Mouse (Mus musculus) liver, postnatal 0 days (tissue): Measurements from ENCODE around the gene Pgc. TPM values are rescaled to one million over a fixed set of nuclear protein-coding genes. Genes with fewer than 3 reads are reported as not detected.

Source experiments
- ATAC-seq: fragments of 200-750 bp; cut with Nextera tagmentation; 2 replicates; pipeline ENCODE4 v1.8.0; 2017; ENCODE audit warnings: mild to moderate bottlenecking, moderate library complexity
- DNase-seq: peaks from one replicate; pipeline ENCODE4 v3.0.0-alpha.2; 2016
- H3K27ac ChIP-seq: fragments of 300-500 bp; sonication (generic); 2 replicates; pipeline ENCODE4 v1.5.1; 2014; ENCODE audit warnings: antibody characterized with exemption, moderate library complexity, mild to moderate bottlenecking, low read depth
- H3K27me3 ChIP-seq: fragments of 300-500 bp; sonication (generic); 2 replicates; pipeline ENCODE4 v1.6.1; 2014; ENCODE audit warnings: low read length, control low read depth, mixed read lengths; ENCODE audit not compliant: insufficient read depth
- H3K36me3 ChIP-seq: fragments of 300-500 bp; sonication (generic); replicated peaks from 2 replicates; pipeline ENCODE4 v1.6.1; 2014; ENCODE audit warnings: mild to moderate bottlenecking, control low read depth, low read length, moderate library complexity, mixed read lengths; ENCODE audit not compliant: insufficient read depth
- H3K4me1 ChIP-seq: fragments of 300-500 bp; sonication (generic); 2 replicates; pipeline ENCODE4 v1.6.1; 2014; ENCODE audit warnings: antibody characterized with exemption, mild to moderate bottlenecking, control low read depth; ENCODE audit not compliant: insufficient read depth
- H3K4me2 ChIP-seq: fragments of 300-500 bp; sonication (generic); 2 replicates; pipeline ENCODE4 v1.6.1; 2014; ENCODE audit warnings: low read depth, mild to moderate bottlenecking, low read length, moderate library complexity, mixed read lengths
- H3K4me3 ChIP-seq: fragments of 300-500 bp; sonication (generic); 2 replicates; pipeline ENCODE4 v1.5.1; 2014; ENCODE audit warnings: low read depth, low read length
- H3K9ac ChIP-seq: fragments of 300-500 bp; sonication (generic); replicated peaks from 2 replicates; pipeline ENCODE4 v1.6.1; 2014; ENCODE audit warnings: mild to moderate bottlenecking, moderate library complexity
- H3K9me3 ChIP-seq: fragments of 300-500 bp; sonication (generic); 2 replicates; pipeline ENCODE4 v1.6.1; 2016; ENCODE audit warnings: mild to moderate bottlenecking, control low read depth, low read length, mixed read lengths
- CTCF ChIP-seq: sonication (generic); IDR thresholded peaks from 2 replicates; pipeline ENCODE4 v1.5.1; 2016; ENCODE audit warnings: antibody characterized with exemption, low read depth
- EP300 ChIP-seq: IDR thresholded peaks from 2 replicates; pipeline ENCODE4 v1.6.1; 2016; ENCODE audit warnings: antibody characterized with exemption, low read depth, mild to moderate bottlenecking
- WGBS: fragments of 180-500 bp; shearing (Covaris S2); extraction: QIAGEN DNeasy Blood & Tissue Kit; methylation state at CpG from one replicate; pipeline ENCODE4 v1.1.7; 2014; ENCODE audit not compliant: insufficient replicate concordance; 5-methylcytosine and 5-hydroxymethylcytosine counted together
- polyA plus RNA-seq: library from polyadenylated mRNA; unstranded; fragments of >200 nt; fragmentation: Nextera tagmentation; extraction: Ambion mirVana; gene quantifications from 2 replicates; pipeline ENCODE4 v1.2.1, GENCODE M21; 2015

Pgc gene
- polyA plus RNA-seq, 1 experiment from 2014 or later = 0.15 TPM

DNA sequence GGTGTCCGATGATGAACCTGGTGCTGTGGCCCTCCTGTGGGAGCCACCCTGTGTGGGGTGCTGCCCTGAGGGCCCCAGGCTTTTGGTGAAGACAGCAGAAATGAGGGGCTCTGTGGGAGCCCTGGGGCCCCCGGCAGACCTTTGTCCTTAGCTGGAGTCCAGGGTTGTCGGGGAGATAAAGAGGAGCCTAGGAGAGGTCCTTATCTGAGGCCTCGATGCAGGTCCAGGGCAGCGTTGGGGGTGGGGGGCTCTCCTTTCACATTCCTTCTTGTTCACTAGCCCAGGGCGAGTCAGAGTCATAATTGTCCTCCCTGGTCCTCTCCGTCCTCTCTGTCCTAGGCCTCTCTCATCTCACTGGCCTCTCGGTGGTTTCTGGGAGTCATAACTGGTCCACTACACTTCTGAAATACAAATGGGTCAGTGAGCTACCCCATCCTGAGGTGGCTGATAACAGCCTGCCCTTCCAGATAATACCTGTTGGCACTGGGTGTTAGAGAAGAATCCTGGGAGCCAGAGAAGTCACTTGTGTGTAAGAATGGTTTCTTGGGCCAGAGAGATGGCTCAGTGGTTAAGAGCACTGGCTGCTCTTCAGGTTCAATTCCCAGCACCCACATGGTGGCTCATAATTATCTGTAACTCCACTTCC is 26.6 kb downstream of the Pgc start:
- Histone ChIP-seq H3K4me1 (peaks cover 33% of the 10 kb centered on the region), H3K4me3 (no peak overlapping the region), H3K27ac (peak overlapping the region; percentile 56; the same call in 1 of the 2 replicates), H3K27me3 (no peaks in the 10 kb centered on the region), H3K36me3 (peaks cover 8% of the 10 kb centered on the region; the same call in 1 of the 2 replicates), H3K4me2 (no peak overlapping the region), H3K9me3 (no peaks in the 10 kb centered on the region), H3K9ac (no peak overlapping the region)
- DNase-seq (no peak), ATAC-seq (no peak)
- 53% methylated on average over 7 of the region's 8 CpGs for WGBS
- no peak for TF ChIP-seq EP300
- no peak for TF ChIP-seq CTCF

DNA sequence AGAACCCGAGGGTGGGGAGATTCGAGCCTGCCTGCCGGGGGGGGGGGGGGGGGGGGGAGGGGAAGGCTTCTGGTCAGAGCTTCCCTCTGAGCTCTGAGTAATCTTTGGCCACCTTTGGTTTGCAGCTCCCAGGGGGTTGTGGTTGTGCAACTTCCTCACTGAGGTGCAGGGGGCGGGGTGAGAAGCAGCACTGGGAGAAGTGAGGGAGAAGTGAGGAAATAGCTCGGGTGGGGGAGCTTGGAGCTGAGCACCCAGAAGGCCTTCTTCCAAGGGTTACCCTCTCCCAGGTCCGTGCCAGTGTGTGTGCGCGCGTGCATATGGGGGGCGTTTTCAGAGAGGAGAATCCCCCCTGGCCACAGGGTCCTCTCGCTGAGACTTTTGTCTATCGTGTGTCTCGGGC is 27.6 kb downstream of the Pgc start:
- 35% methylated on average over 11 of the region's 13 CpGs for WGBS
- DNase-seq (peak; percentile 82), ATAC-seq (peak; percentile 72)
- peaks cover 29% of the 10 kb centered on the region for H3K4me1 ChIP-seq
- no peak for TF ChIP-seq EP300
- no peak; the same call in 1 of the 2 replicates for TF ChIP-seq CTCF
- H3K4me3 ChIP-seq = no peak overlapping the region
- H3K4me2 ChIP-seq = peak overlapping the region; percentile 42
- no peaks in the 10 kb centered on the region for H3K27me3 ChIP-seq
- H3K36me3 ChIP-seq = peaks cover 8% of the 10 kb centered on the region; the same call in 1 of the 2 replicates
- no peaks in the 10 kb centered on the region for H3K9me3 ChIP-seq
- H3K9ac ChIP-seq = 0 out of 2 replicates have a peak overlapping the region, but pooled peaks have one; percentile 18
- peak overlapping the region; percentile 59 for H3K27ac ChIP-seq

DNA sequence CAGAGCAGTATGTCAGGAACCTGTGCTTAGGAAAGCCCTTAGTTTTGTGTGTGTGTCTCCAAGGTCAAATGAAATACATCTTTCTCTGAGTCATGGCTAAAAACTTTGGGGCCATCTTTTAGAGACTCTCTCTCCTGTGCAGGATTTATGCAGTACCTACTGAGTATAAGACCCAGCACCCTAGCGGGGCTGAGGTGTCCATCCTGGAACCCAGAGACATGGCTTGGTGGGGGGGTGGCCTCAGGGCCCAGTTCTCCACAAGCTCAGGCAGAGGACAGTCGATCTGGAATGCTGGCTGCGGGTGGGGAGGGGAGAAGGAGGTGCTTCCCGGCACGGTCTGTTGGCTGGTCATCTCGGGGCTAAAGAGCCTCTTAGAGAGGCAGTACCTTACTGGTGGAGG is 29.7 kb downstream of the Pgc start:
- Histone ChIP-seq H3K27me3 (no peaks in the 10 kb centered on the region), H3K4me1 (peaks cover 30% of the 10 kb centered on the region), H3K4me2 (no peak overlapping the region), H3K36me3 (peaks cover 7% of the 10 kb centered on the region; the same call in 1 of the 2 replicates), H3K9ac (no peak overlapping the region), H3K4me3 (no peak overlapping the region), H3K27ac (no peak overlapping the region), H3K9me3 (no peaks in the 10 kb centered on the region)
- no peak for DNase-seq
- 54% methylated on average over 6 of the region's 6 CpGs for WGBS
- ATAC-seq = no peak
- TF ChIP-seq CTCF (no peak), EP300 (no peak)

DNA sequence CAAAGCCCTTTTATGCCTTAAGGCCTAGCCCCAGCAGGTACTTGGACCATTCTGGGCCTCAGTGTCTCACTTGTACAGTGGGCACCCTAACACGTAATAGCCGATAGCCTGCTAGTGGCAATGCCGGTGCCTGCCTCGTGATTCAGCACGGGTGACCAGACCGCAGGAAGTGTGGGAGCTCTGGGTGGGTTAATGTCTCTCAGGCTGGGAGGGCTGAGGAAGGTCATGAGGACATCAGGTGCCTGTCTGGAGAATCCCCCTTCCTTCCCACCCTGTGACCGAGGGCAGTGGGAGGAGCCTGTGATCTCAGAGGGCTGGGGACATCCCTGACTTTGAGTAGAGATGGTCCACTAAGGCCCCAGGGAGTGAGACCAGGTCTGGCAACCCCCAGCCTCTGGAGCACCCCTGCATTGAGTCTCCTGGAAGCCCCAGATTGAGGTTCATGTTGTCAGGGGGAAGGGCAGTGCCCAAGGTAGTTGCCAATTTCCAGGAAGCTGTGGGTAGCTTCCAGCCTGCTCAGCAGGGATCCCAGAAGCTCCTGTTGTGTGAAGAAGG is 30.5 kb downstream of the Pgc start:
- 60% methylated on average over 7 of the region's 7 CpGs for WGBS
- H3K36me3 ChIP-seq = peaks cover 1% of the 10 kb centered on the region; the same call in 1 of the 2 replicates
- no peak for ATAC-seq
- H3K9me3 ChIP-seq = no peaks in the 10 kb centered on the region
- H3K27ac ChIP-seq = no peak overlapping the region
- no peak for TF ChIP-seq CTCF
- TF ChIP-seq EP300 = no peak
- H3K27me3 ChIP-seq = no peaks in the 10 kb centered on the region
- peaks cover 30% of the 10 kb centered on the region for H3K4me1 ChIP-seq
- no peak for DNase-seq
- H3K4me2 ChIP-seq = no peak overlapping the region
- no peak overlapping the region for H3K9ac ChIP-seq
- no peak overlapping the region for H3K4me3 ChIP-seq

- DNase-seq (no peak), ATAC-seq (no peak)
- Histone ChIP-seq H3K4me2 (no peak overlapping the region), H3K4me1 (peaks cover 24% of the 10 kb centered on the region), H3K27me3 (no peaks in the 10 kb centered on the region), H3K9me3 (no peaks in the 10 kb centered on the region), H3K27ac (no peak overlapping the region; the same call in 1 of the 2 replicates), H3K4me3 (no peak overlapping the region), H3K9ac (no peak overlapping the region), H3K36me3 (no peaks in the 10 kb centered on the region)
- no peak for TF ChIP-seq EP300
- TF ChIP-seq CTCF = peak; percentile 34
- 65% methylated on average over 15 of the region's 15 CpGs for WGBS
These were observed 33.2 kb downstream of the Pgc start for GRCm38 (mm10) chr17:47759702-47760410.

DNA sequence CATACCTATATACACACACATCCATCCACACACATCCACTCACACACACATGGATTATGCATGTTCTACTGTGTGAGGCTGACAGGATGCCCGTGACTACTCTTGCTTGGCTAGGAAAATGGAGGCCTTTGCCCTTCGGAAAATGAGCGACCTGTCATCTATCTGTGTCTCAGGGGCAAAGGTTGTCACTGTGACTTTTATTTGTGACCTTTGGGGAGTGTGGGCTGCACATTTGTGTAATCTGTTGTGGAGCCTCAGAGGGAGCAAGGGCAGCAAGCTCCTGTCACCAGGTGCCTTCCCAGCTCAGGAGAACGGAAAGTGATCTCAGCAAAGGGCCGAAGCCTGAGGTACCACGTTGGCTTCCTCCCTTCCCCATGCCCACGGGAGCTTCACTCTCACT is 35.4 kb downstream of the Pgc start:
- WGBS = 61% methylated on average over 7 of the region's 7 CpGs
- Histone ChIP-seq H3K4me1 (peaks cover 22% of the 10 kb centered on the region), H3K27ac (peak overlapping the region; percentile 72), H3K4me3 (no peak overlapping the region), H3K27me3 (no peaks in the 10 kb centered on the region), H3K36me3 (no peaks in the 10 kb centered on the region), H3K9me3 (no peaks in the 10 kb centered on the region), H3K9ac (no peak overlapping the region), H3K4me2 (no peak overlapping the region)
- no peak for DNase-seq
- peak; percentile 50 for ATAC-seq
- TF ChIP-seq CTCF (no peak), EP300 (no peak)
